Mouse (Mus musculus) megakaryocyte, adult 5-6 weeks (primary cell): Measurements from ENCODE around the gene Gm7030. TPM values are rescaled to one million over a fixed set of nuclear protein-coding genes. Genes with fewer than 3 reads are reported as not detected.
"Not testable (repeated sequence)": the region's sequence is repeated elsewhere in the genome, so short reads cannot be mapped to it uniquely, and the experiment has no call there.

ENCODE experiments used
- ATAC-seq: 2 replicates; pipeline ENCODE4 v1.8.0; 2016; ENCODE audit warnings: mild to moderate bottlenecking, inconsistent platforms; ENCODE audit not compliant: poor library complexity, severe bottlenecking
- total RNA-seq, 2 experiments: library from RNA; stranded (forward) in 1 of 2; stranded (reverse) in 1 of 2; fragments of 153-499, 151-499 nt in 1 of 2; fragments of 221-1000, 200-1000 nt in 1 of 2; gene quantifications; 2 replicates each; pipeline versions ENCODE4 v1.2.3 to v1.2.4; 2015 to 2017

Gene Gm7030
- total RNA-seq, 2 experiments from 2014 or later = not detected

- ATAC-seq = peak; percentile 85
Measured at GRCm38 (mm10) chr17:36083266-36083869, 45.9 kb downstream of the Gm7030 start.

GRCm38 (mm10) chr17:36082519-36083232, 46.5 kb downstream of the Gm7030 start:
- not testable (repeated sequence) for ATAC-seq

DNA sequence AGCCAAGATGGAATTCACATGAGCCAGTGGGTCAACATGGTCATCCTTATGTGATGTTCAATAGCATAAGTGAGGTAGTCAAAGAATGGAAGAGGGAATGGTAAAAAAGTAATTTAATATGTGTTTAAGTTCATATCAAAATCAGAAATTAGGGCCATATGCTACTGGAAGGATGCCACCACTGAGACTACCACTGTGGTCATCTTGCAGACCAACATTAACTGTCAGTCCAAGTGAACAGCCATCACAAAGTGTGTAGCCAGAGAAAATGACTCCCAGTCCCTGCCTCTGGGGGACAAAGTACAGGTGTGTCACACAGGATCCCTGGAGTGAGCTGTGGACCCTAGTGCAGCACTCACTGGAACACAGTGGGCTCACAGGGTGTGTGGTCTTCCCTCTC, 47.3 kb downstream of the Gm7030 start:
- not testable (repeated sequence) for ATAC-seq

GRCm38 (mm10) chr17:36060829-36061228, 68.4 kb downstream of the Gm7030 start:
- ATAC-seq = peak; percentile 84

Other genes with a start within 250 kb of the Gm7030 start
- gene Dhx16, start 249.6 kb downstream of the Gm7030 start, total RNA-seq (2015) = 87.6 and 118 TPM in 2 replicates
- gene Dhx16, start 249.6 kb downstream of the Gm7030 start, total RNA-seq (2017) = 65.9 and 72.8 TPM in 2 replicates
- gene 2310061I04Rik, start 232.0 kb downstream of the Gm7030 start, total RNA-seq (2015) = 28.4 and 31.8 TPM in 2 replicates
- 3.5 and 9.8 TPM in 2 replicates for gene 2310061I04Rik, start 232.0 kb downstream of the Gm7030 start, total RNA-seq (2017)
- gene Atat1, start 219.3 kb downstream of the Gm7030 start, total RNA-seq (2015) = 8.7 and 10.1 TPM in 2 replicates
- 5.2 and 7.6 TPM in 2 replicates for gene Atat1, start 219.3 kb downstream of the Gm7030 start, total RNA-seq (2017)
- gene Mrps18b, start 213.0 kb downstream of the Gm7030 start, total RNA-seq (2015) = 29.2 and 35.9 TPM in 2 replicates
- gene Mrps18b, start 213.0 kb downstream of the Gm7030 start, total RNA-seq (2017) = 25.0 and 28.9 TPM in 2 replicates
- gene Ppp1r10, start 213.0 kb downstream of the Gm7030 start, total RNA-seq (2015) = 82.4 and 93.7 TPM in 2 replicates
- gene Ppp1r10, start 213.0 kb downstream of the Gm7030 start, total RNA-seq (2017) = 131 and 157 TPM in 2 replicates
- 31.8 and 32.7 TPM in 2 replicates for gene Abcf1, start 159.7 kb downstream of the Gm7030 start, total RNA-seq (2015)
- gene Abcf1, start 159.7 kb downstream of the Gm7030 start, total RNA-seq (2017) = 101 and 128 TPM in 2 replicates
- 5.0 and 6.4 TPM in 2 replicates for gene Gnl1, start 149.6 kb downstream of the Gm7030 start, total RNA-seq (2015)
- gene Gnl1, start 149.6 kb downstream of the Gm7030 start, total RNA-seq (2017) = 11.3 and 13.9 TPM in 2 replicates
- gene Prr3, start 149.2 kb downstream of the Gm7030 start, total RNA-seq (2015) = 7.5 and 8.9 TPM in 2 replicates
- gene Prr3, start 149.2 kb downstream of the Gm7030 start, total RNA-seq (2017) = 2.8 and 8.5 TPM in 2 replicates
- gene H2-T24, start 108.9 kb downstream of the Gm7030 start, total RNA-seq (2015) = 19.5 and 20.8 TPM in 2 replicates
- gene H2-T24, start 108.9 kb downstream of the Gm7030 start, total RNA-seq (2017) = 85.4 and 88.2 TPM in 2 replicates
- 211 and 216 TPM in 2 replicates for gene H2-T23, start 96.6 kb downstream of the Gm7030 start, total RNA-seq (2015)
- 185 and 224 TPM in 2 replicates for gene H2-T23, start 96.6 kb downstream of the Gm7030 start, total RNA-seq (2017)
- gene H2-T22, start 86.7 kb downstream of the Gm7030 start, total RNA-seq (2015) = 43.2 and 44.4 TPM in 2 replicates
- gene H2-T22, start 86.7 kb downstream of the Gm7030 start, total RNA-seq (2017) = 51.9 and 56.1 TPM in 2 replicates
- gene Gm6034, start 86.5 kb downstream of the Gm7030 start, total RNA-seq (2015) = not detected in 2 replicates
- not detected in 2 replicates for gene Gm6034, start 86.5 kb downstream of the Gm7030 start, total RNA-seq (2017)
- gene Gm11127, start 71.1 kb downstream of the Gm7030 start, total RNA-seq (2015) = not detected in 2 replicates
- gene Gm11127, start 71.1 kb downstream of the Gm7030 start, total RNA-seq (2017) = not detected in 2 replicates
- 0.62 TPM in 1 of 2 replicates, not detected in the other for gene Gm19684, start 7.7 kb downstream of the Gm7030 start, total RNA-seq (2015)
- gene Gm19684, start 7.7 kb downstream of the Gm7030 start, total RNA-seq (2017) = 0.12 and 0.15 TPM in 2 replicates
- not detected in 2 replicates for gene Gm8909, start 39.1 kb upstream of the Gm7030 start, total RNA-seq (2015)
- not detected in 2 replicates for gene Gm8909, start 39.1 kb upstream of the Gm7030 start, total RNA-seq (2017)
- gene H2-T3, start 60.9 kb upstream of the Gm7030 start, total RNA-seq (2015) = not detected in 2 replicates
- gene H2-T3, start 60.9 kb upstream of the Gm7030 start, total RNA-seq (2017) = not detected in 2 replicates
- gene Rpp21, start 128.6 kb upstream of the Gm7030 start, total RNA-seq (2015) = 77.4 and 79.9 TPM in 2 replicates
- 54.1 and 74.4 TPM in 2 replicates for gene Rpp21, start 128.6 kb upstream of the Gm7030 start, total RNA-seq (2017)
- 9.6 and 12.0 TPM in 2 replicates for gene Trim39, start 142.8 kb upstream of the Gm7030 start, total RNA-seq (2015)
- 18.2 and 18.5 TPM in 2 replicates for gene Trim39, start 142.8 kb upstream of the Gm7030 start, total RNA-seq (2017)
- not detected in 2 replicates for gene H2-M10.2, start 157.1 kb upstream of the Gm7030 start, total RNA-seq (2015)
- gene H2-M10.2, start 157.1 kb upstream of the Gm7030 start, total RNA-seq (2017) = not detected in 2 replicates
- gene H2-M10.1, start 196.7 kb upstream of the Gm7030 start, total RNA-seq (2015) = not detected in 2 replicates
- gene H2-M10.1, start 196.7 kb upstream of the Gm7030 start, total RNA-seq (2017) = not detected in 2 replicates
- gene H2-M10.3, start 239.0 kb upstream of the Gm7030 start, total RNA-seq (2015) = not detected in 2 replicates
- gene H2-M10.3, start 239.0 kb upstream of the Gm7030 start, total RNA-seq (2017) = not detected in 2 replicates